Mouse (Mus musculus): ENCODE data around the gene Ankrd35.

DNA sequence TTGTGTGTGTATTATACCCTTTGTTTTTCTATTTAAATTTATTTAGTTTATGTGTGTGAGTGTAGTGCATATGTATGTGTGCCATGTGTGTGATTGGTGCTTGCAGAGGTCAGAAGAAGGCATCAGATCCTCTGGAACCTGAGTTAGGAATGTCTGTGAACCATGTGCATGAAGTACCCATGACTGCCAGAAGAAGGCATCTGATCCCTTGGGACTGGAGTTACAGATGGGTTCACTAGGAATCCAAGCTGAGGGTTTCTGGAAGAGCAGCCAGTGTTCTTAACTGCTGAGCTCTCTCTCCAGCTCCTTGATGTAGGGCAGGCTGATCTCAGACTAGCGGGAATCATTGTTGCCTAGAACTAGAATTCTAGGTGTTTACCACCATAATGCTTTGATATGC is 68.1 kb downstream of the Ankrd35 start:
- TF ChIP-seq CTCF (IDR thresholded peaks at IDR 0.05; ENCODE audit: borderline replicate concordance, insufficient read depth, low read length) (no peak), POLR2A (IDR thresholded peaks at IDR 0.05; ENCODE audit: low read depth, low read length) (no peak)
